Mouse (Mus musculus) lung, postnatal 4 days (tissue): ENCODE results near the gene Cenpu.

Experiments used
- DNase-seq, 2 experiments: peaks; one replicate each; pipeline ENCODE4 v3.0.0; 2021

Cenpu gene

DNA sequence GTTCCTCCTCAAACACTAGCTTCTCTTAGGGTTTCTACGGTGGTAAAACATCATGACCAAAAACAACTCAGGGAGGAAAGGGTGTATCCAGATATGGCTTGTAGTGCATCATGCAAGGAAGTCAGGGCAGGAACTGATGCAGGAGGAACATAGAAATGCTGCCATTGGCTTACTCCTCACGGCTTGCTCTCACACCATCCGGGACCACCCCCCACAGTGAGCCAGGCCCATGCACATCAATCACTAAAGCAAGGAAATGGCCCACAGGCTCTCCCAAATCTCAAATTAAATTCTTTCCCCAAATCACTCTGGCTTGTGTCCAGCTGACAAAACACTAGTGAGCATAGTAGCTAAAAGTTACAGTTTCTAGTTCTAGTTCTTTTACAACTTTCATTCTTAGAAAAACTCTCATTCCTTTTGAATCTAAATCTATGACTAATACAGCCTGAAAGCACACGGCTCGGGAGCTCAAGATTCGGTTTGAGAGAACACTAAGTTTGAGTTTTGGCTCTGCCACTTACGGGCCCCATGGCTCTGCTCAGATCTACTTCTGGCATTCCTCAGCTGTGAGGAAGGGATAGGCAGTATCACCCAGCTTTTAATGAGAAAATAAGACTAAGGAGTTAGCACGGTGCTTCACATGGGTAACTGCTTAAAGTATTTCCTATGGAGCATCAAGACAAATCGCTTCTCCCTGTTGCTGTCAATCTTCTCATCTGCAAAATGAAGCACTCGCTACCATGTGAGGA is 49.3 kb downstream of the Cenpu start:
- DNase-seq = no peak

DNA sequence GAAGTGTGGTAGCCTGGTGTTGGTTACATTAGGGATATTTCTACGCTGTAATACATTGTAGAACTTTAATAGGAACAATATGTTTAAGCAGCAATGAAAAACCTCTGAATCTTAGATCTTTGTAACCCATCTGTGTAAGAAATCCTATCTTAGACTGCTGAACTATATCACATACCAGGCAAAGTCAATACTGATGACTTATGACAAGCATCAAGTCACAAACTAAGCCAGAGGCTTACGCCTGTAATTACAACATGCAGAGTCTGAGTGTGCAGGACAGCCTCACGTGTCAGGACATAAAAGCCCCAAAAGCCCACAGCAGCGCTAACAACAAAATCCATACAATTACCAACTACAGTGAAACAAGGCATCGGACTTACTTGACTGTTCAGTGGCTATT is 51.8 kb downstream of the Cenpu start:
- no peak for DNase-seq

DNA sequence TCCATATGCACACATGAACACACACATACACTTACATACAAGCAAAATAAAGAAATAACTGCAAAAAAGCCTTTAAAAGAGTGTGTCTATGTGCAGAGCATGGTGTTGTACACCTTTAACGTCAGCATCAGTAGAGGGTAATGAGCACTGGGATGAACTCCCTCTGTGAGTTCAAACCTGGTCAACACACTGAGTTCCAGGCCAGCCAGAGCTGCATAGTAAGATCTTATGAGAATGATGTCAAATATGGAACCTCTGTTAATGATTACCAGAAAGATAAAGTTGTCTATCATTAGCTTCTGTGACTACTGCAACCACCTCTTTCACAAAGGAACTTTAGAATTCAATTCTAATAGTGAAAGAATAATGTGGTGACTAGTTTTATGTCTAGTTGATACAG is 55.1 kb downstream of the Cenpu start:
- no peak for DNase-seq

DNA sequence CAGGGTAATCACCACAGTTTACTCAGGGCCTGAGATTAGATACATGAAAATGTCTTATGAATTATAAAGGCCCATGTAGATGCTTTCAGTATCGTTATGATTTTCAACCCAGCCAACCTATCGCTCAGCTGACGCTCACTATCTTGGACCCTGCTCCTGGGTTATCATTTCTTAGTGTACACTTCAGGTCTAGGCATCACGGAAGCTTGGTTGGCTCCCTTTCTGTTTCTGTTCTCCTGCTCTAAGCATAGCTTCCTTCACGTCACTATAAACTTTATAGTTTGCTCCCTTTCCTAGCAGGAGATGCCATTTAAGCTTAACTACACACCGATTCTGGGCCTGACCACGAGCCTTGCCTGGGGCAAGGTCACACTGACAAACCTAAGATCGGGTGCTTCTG is 59.7 kb downstream of the Cenpu start:
- DNase-seq = no peak

DNA sequence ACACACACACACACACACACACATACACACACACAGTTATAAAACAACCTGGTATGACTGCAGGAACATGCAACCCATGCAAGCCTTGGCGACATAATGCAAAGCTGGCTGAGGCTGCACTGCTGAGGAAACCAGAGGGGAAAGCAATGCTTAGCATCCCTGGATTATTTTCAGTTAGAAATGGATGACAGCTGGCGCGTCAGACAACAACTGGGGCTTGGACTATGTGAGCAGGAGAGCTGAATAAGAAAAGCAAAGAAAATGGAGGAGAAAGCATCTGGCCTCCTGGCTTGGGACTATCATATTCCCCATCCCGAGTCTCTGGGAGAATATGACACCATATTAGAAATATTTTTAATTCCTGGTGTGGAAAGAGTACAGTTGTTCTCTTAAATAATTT is 61.1 kb downstream of the Cenpu start:
- peak in 1 of 2 experiments; percentile 36 for DNase-seq

DNA sequence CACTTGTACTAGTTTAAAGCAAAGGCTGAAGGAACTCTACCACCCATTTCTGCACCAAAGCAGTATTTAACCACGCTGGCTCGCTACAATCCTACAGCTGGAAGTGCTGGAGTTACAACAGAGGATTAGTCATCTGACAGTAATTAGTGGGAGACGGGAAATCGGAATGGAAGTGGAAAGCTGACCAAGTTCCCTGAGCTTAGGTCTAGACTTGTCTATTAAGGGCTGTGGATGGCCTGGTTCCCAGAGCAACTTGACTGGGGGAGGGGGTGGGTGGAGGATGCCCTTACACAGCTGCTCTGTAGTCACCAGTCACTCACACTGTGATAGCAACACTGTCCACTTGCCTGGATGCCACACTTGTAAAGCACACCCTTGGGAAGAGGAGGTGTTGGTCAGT is 61.5 kb downstream of the Cenpu start:
- DNase-seq = peak in 1 of 2 experiments; percentile 26

DNA sequence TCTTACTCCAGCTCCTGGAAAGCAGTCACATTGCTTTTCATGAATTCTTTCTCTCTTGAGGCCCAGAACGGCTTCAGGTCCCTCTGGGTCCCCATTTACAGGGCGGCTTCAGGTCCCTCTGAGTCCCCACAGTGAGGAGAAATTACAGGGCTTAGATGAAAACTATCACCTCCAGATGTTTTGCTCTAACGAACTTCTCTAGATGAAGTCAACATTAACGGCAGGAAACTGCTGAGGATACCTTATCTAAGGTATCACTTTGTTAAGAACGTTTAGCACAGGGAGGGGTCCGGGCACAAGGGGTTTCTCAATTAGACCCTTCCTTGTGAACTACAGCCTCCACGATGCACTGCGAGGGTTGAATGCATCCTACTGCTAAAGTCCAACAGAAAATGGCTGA is 64.1 kb downstream of the Cenpu start:
- DNase-seq = no peak

DNA sequence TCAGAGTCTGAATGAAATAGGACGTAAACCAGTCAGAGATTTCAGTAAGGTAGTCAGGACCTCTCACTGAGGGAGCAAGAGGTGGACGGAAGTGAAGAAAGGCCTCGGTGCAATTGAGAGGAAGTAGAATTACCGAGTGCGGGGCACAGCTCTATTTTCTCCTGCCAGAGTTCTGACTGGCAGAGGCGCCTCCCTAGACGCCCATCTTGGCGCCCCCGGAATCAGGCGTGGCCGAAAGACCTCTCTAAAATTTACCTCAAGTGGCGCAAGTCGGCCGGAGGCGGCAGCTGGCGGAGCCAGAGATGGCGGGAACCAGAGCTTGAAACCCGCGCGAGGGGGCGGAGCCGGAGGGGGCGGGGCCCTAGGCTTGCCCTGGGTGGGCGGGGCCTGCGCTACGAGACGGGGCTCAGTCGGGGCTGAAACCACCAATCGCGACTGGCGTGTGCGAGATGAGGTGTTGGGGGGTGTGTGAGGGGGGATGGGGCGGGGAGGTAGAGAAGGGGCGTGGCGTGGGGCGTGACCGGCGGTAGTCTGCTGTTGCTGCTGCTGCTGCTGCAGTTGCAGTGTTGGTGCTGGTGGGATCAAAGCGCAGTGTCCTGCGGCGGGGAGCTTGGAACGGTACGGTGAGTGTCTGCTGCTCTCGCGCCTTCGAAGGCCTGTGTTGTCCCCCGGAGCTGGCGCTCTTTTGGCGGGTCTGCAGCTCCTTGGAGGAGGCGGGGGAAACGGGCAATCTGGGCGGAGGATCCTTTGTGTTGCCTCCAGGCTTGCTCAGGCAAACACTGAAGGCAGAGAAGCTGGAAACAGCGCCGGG is 65.3 kb downstream of the Cenpu start, which contains the start of the genes Primpol and Casp3:
Gene Primpol, minus strand, starts transcription at position 334 of the 811 bp plus-strand sequence.
Gene Casp3, plus strand, starts transcription at position 413 of the 811 bp plus-strand sequence.
- peak; percentile 97 for DNase-seq

DNA sequence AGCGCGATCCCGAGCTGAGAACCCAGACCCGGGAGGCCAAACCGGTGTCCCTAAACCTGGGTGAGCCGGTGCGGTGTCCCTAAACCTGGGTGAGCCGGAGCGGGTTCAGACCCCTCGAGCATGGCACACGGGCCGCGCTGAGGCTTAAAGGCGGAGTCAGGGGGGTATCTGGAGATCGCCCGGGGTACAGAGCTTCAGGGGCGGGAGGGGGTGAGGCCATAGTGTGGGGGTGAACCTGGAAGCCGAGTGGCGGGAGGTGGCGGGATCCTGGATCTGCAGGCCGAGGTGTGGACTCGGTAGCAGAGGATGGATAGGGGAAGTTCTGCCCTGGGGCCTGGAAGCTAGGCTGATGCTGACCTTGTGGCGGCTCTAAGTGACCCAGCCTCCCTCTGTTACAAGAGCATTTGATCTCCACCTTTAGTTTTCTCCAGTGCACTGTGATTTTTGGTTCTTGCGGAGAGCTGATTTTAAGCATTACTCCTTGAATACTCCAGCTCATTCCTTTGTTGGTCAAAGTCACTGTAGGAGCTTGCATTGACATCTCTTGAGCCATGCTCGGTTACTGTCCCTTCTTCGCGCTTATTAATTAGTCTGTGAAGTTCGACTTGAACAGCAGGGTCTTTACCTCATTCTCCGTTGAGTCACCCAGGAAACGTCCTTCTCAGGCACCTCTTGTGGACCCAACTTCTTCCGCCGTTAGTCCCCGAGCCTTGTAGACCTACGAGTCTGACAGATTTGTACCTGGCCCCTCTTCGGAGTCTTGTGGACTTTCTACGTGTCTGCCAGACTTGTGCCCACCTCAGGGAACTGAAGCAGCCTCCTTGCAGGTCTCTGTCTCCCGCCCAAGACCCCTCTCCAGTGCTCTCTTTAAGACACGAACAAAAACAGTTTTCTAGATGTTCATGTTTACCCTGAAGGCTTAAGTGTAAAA is 66.1 kb downstream of the Cenpu start:
- DNase-seq = peak in 1 of 2 experiments; percentile 14

DNA sequence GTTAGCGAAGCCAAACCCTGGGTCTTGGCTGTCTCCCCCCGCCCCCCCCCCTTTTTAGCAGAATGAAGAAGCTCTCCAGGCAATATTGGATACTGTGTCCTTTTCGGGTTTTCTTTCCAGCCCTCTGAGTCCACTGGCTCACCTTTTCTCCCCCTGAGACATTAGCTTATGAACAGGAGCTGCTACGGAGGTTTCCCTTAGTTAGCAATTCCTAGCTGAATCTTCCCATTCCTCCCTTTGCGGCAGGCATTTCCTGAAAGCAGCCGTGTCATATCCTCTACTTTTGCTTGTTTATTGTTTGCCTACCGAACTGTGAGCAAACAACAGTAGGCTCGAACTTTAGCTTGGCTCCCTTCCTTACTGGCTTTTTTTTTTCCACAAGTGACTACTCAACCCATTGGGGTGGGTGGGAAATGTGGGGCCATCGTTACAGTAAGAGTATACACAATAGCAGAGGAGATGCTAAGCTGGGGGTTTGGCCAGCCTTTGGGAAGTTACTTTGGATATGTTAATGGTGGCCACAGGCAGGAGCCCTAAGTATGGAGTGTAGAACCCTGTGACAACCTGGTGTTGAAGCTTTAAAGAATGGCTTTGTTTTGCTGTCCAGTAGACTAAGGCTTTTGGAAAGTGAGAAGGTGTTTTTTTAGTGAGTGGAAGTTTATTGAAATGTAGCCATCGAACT is 67.0 kb downstream of the Cenpu start:
- no peak for DNase-seq

DNA sequence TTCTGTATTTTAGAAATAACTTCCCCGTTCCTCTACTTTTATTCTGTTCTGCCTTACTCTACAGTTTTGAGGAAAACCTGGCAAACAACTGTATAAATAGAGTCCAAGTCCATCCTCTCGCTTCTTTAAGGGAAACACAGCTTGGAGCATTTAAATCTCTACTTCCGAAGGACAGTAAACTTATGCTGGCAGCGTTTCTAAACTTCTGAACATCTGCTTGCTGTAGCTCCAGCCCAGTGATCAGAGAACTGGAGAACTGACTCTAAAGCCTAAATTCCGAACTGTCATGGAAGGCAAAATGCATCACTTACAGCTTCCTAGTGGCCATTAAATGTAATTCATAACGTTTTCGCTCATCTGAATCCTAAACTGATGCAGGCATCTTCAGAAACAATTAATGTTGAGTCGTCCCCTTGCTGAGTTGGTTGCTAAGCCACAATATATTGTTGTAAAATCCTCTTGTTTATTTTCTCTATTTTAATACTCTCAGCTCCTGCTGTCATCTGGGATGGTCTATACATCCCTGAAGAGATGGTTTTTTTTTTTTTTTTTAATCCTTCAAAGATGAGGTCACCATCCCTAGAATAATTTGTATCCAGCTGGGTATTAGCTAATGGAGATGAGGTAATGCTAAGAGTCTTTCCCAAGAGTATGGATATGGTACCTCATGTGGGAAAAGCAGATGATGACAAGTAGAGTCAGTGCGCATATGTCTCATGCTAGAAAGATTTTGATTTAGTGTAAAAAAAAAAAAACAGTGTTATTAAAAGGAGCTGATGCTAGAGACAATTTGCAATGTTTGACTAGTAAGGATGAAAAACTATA is 70.8 kb downstream of the Cenpu start:
- no peak for DNase-seq

DNA sequence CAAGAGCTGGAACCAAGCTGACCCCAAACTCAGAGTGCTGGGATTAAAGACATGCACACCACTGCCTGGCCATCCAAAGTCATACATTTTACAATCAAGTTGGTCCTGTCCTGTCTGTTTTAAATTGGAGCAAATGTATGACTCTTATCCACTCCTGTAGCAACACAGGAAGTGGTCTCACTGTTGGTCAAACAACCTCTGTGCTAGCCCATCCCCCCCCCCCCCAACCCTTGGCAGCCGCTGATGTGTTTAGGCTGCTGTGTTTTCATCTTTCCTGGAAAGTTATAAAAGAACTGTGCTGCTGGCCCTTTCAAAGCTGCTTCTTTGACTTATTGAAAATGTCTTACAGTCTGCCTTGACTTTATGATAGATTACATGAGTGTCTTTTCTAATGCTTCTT is 73.3 kb downstream of the Cenpu start:
- DNase-seq = no peak

DNA sequence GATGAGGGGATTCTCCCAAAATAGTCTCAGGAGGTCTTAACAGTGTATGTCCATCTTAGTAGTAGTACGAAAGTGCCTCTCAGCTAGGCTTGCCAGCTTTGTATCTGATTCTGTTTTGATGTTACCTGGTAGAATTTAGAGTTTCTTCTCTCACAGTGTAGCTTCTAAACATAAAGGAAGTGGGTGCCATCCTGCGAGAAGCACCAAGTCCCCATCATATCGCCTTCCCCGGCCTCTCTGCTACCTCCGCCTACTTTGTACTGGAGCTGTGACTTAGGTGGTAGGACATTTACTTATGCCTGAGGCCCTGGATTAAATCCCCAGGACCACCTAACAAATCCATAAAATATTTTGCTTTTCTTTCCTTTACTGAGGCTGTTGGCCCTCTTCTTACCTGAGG is 74.8 kb downstream of the Cenpu start:
- DNase-seq = no peak

DNA sequence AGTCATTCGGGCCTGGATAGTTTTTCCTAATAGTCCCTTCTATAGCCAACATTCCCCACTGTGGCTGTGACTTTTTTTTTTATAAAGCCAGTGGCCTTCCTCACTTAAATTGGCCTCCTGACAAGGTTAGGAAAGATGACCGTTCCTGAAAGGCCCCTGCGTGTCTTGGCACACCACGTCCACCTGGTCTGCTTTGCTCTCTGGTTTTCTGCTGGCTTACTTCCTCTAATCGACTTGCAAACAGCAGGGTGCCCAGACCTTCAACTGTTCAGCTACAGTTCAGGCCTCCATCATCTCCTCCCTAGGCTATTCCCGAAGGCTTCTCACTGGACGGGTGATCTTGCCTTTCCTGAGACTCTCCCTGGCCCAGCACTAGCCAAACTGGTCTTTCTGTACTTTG is 76.1 kb downstream of the Cenpu start:
- DNase-seq = no peak

DNA sequence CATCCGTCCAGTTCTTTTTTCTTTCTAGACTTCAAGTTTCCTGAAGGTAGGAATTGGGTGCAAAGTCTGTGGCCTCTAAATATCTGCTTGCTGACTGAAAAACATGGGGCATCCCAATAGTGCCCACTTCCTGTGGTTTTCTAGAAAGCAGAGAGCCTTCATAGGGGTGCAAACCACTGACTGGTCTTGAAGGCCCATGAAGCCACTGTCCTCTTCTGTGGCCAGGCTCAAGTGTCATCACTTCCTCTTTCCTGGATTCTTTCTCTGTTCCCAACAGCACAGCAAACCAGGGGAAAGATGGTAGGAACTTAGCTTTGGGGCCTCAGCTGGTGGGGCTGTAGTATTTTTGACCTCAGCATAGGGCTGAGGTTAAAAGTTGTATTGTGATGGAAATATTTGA is 76.8 kb downstream of the Cenpu start:
- DNase-seq = no peak
